Mouse (Mus musculus) left cerebral cortex, postnatal 25 days (tissue): ENCODE results near the gene Spcs3. TPM values are rescaled to one million over a fixed set of nuclear protein-coding genes. Genes with fewer than 3 reads are reported as not detected.
"Not testable (repeated sequence)": the region's sequence is repeated elsewhere in the genome, so short reads cannot be mapped to it uniquely, and the experiment has no call there.

Experiments used
- DNase-seq, 2 experiments: peaks; one replicate each; pipeline ENCODE4 v3.0.0; 2022; ENCODE audit warnings: low spot score in 2 of 2, mixed read lengths in 1 of 2
- intact Hi-C: fragments of 180-260 bp; cut with DNase I; formaldehyde crosslinking; loops from one replicate; pipeline ENCODE4 v1.15.1; 2025
- total RNA-seq, 2 experiments: library from RNA; stranded (reverse); gene quantifications; 2 replicates each; pipeline ENCODE4 v1.2.3; 2021

Gene Spcs3
- 10 to 100 TPM; 65.8 to 69.2 TPM for total RNA-seq

GRCm38 (mm10) chr8:54529382-54530296, at the start of gene Spcs3, which contains the start of gene Asb5:
Gene Spcs3, minus strand, starts transcription at chr8:54529998.
Gene Asb5, plus strand, starts transcription at chr8:54529580.
- intact Hi-C loops: loop anchor here (2.0 to 10.0 kb wide), 4 partner anchors 25 to 425 kb away; partner anchors contain the start of gene Gpm6a
- peak; percentile 93 to 97 for DNase-seq

- intact Hi-C loops: no loop called here
- DNase-seq: no peak
Observed at GRCm38 (mm10) chr8:54570618-54571609, 41.1 kb upstream of the Spcs3 start.

- peak in 1 of 2 experiments; percentile 19 for DNase-seq
- intact Hi-C loops: no loop called here
Observed at GRCm38 (mm10) chr8:54567168-54567567, 37.4 kb upstream of the Spcs3 start.

GRCm38 (mm10) chr8:54565603-54566260, 35.9 kb upstream of the Spcs3 start:
- DNase-seq: no peak
- intact Hi-C loops: no loop called here

- intact Hi-C loops: no loop called here
- DNase-seq: no peak
Observed at GRCm38 (mm10) chr8:54565181-54565580, 35.4 kb upstream of the Spcs3 start.

- no peak for DNase-seq
- intact Hi-C loops: no loop called here
Observed at GRCm38 (mm10) chr8:54562137-54562536, 32.3 kb upstream of the Spcs3 start.

- intact Hi-C loops: loop anchor here (2.0 to 5.0 kb wide), 2 partner anchors 26 to 37 kb away; partner anchors contain the start of genes Asb5 and Spcs3
- peak in 1 of 2 experiments; percentile 76 for DNase-seq
Observed at GRCm38 (mm10) chr8:54554921-54555320, 25.1 kb upstream of the Spcs3 start.

- intact Hi-C loops: no loop called here
- DNase-seq: no peak
Observed at GRCm38 (mm10) chr8:54550026-54550574, 20.3 kb upstream of the Spcs3 start.

GRCm38 (mm10) chr8:54548383-54548782, 18.6 kb upstream of the Spcs3 start:
- DNase-seq: no peak
- intact Hi-C loops: no loop called here

- intact Hi-C loops: no loop called here
- no peak for DNase-seq
Observed at GRCm38 (mm10) chr8:54541331-54541730, 11.5 kb upstream of the Spcs3 start.

GRCm38 (mm10) chr8:54537285-54537684, 7.5 kb upstream of the Spcs3 start:
- no peak for DNase-seq
- intact Hi-C loops: no loop called here

GRCm38 (mm10) chr8:54535172-54535571, 5.4 kb upstream of the Spcs3 start:
- DNase-seq: no peak
- intact Hi-C loops: no loop called here

- DNase-seq: no peak
- intact Hi-C loops: loop anchor here (2.0 to 10.0 kb wide), 4 partner anchors 26 to 426 kb away; partner anchors contain the start of gene Gpm6a
Observed at GRCm38 (mm10) chr8:54528571-54528970, 1.2 kb downstream of the Spcs3 start.

GRCm38 (mm10) chr8:54526700-54527099, 3.1 kb downstream of the Spcs3 start:
- DNase-seq: no peak
- intact Hi-C loops: loop anchor here (5.0 to 10.0 kb wide), 3 partner anchors 136 to 428 kb away; partner anchors contain the start of gene Gpm6a

- intact Hi-C loops: loop anchor here (5.0 to 10.0 kb wide), 3 partner anchors 137 to 429 kb away; partner anchors contain the start of gene Gpm6a
Observed at GRCm38 (mm10) chr8:54525606-54526005, 4.2 kb downstream of the Spcs3 start.

GRCm38 (mm10) chr8:54520516-54520915, 9.3 kb downstream of the Spcs3 start:
- intact Hi-C loops: loop anchor here (10.0 kb wide), 2 partner anchors 204 to 434 kb away; partner anchors contain the start of gene Gpm6a
- DNase-seq: no peak

More at GRCm38 (mm10) chr8:54525606-54526005, 4.2 kb downstream of the Spcs3 start:
- DNase-seq: no peak

- no peak for DNase-seq
- intact Hi-C loops: no loop called here
Observed at GRCm38 (mm10) chr8:54518756-54519460, 10.9 kb downstream of the Spcs3 start.

GRCm38 (mm10) chr8:54512200-54512599, 17.6 kb downstream of the Spcs3 start:
- intact Hi-C loops: not testable (repeated sequence)

More at GRCm38 (mm10) chr8:54512200-54512599, 17.6 kb downstream of the Spcs3 start:
- not testable (repeated sequence) for DNase-seq
